Comparison of ENCODE assay signal across 1 mouse cellular context in genomic region chr5:145129124-145129523, GRCm38 (mm10).
A peak's percentile ranks its signal among the peaks of the same experiment; 100 is the strongest.
TF ChIP-seq lines count a peak whose summit lies in the region.

No protein-coding gene starts in this region.

TF ChIP-seq in MEL, 35 proteins besides CTCF, POLR2A, EP300 and RAD21 (continued from another document):
- peak; percentile 69; the same call in 1 of the 2 replicates for TF ChIP-seq POLR2AphosphoS2 (IDR thresholded peaks at IDR 0.05; ENCODE audit: low read length)
